Mouse (Mus musculus) cerebral cortex, adult 2 months (tissue): Measurements from ENCODE around the gene Smco3.

Experiments
- WGBS: fragments of 180-500 bp; shearing (Covaris S2); methylation state at CpG from one replicate; pipeline ENCODE4 v1.1.7; 2018; 5-methylcytosine and 5-hydroxymethylcytosine counted together

Gene Smco3

DNA sequence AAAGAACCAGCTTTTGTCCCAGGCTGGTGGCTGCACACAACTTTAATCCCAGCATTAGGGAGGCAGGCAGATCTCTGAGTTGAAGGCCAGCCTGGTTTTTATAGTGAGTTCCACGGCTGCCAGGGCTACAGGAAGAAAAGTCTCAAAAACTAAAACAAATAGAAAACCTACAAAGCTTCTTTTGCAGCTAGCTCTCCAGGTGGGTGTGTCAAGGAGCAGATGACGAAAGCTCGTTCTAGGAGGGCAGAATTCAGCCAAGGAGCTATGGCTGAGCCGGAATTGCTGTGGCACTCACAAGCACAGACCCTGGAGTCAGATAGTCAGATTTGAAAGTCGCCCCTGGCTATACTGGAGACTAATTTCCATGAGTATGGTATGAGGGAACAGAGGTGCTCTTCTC, 28.4 kb downstream of the Smco3 start:
- 76% methylated on average over 5 of the region's 5 CpGs for WGBS

DNA sequence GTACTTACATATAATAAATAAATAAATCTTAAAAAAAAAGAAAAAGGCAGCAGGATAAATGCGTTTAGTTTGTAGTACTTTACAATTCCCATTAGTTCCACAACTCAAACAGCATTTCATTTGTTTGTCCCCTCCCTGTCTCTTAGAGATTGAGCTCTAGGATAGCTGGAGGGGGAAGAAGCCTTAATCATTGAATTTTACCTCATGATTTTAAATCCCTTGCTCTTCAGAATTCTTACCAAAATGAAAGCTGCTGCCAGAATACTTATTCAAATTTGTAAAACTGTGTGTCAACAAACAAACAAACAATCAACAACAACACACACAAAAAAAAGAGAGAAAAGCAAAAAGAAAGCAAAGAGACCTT, 29.9 kb downstream of the Smco3 start:
- WGBS, result 60% methylated on average over 1 of the region's 1 CpGs

DNA sequence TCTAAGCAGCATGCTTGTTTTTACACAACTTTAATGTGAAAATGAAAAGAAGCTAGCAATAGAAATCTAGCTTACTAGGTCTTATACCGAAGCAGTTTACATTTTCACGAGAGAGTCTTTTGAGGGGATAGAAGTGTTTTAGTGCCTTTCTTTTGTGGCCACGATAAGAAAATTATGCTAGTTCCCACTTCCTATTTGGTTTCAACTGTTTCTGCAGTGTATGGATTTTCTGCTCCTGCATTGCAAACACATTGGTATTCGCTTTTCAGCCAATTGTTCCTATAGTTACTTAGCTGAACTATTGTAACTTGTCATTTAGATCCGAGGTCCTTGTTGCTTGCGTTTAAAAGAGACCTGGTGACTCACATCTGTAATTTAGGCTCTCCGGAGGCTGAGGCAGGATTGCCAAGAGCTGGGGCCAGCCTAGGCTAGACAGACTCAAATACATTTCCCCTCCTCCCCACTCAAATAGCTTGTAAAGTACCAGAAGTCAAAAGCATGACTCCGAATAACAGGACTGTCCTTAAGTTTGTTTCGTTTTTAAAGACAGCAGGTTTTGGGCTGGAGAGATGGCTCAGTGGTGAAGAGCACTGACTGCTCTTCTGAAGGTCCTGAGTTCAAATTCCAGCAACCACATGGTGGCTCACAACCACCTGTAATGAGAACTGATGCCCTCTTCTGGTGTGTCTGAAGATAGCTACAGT, 30.4 kb downstream of the Smco3 start:
- 16% methylated on average over 9 of the region's 9 CpGs for WGBS

DNA sequence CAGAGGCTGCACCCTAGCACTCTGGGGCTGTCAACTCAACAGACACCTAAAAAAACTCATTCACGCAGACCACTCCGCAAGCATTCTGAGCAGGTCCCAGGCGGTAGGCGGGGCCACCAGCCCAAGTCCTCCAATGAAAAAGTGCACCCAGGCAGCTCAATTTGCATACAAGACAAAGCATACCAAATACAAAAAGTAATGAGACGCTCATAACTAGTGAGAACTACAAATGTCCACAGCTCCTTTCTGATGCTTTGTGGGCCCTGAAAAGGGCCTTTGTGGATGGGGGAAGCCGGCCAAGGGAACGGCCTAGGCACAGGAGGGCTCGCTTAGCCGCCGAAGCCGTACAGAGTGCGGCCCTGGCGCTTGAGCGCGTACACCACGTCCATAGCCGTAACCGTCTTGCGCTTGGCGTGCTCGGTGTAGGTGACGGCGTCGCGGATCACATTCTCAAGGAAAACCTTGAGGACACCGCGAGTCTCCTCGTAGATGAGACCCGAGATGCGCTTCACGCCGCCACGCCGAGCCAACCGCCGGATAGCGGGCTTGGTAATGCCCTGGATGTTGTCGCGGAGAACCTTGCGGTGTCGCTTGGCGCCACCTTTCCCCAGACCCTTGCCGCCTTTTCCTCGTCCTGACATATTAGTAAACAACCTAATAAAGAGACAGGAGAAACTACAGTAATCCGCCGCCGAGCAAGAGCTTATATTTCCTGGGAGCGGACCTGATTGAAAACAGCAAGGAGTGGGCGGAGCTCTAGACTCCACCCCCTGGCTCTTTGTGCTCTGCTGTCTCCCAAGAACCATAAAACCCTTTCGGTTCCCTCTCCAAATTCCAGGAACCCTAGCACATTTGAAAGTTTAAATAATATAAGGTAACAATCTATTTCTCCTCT, 31.3 kb downstream of the Smco3 start, which contains the start of gene Hist4h4:
Hist4h4 (minus strand) TSS at position 677 of the 895 bp plus-strand sequence.
- under 1% methylated on average over 50 of the region's 50 CpGs for WGBS

DNA sequence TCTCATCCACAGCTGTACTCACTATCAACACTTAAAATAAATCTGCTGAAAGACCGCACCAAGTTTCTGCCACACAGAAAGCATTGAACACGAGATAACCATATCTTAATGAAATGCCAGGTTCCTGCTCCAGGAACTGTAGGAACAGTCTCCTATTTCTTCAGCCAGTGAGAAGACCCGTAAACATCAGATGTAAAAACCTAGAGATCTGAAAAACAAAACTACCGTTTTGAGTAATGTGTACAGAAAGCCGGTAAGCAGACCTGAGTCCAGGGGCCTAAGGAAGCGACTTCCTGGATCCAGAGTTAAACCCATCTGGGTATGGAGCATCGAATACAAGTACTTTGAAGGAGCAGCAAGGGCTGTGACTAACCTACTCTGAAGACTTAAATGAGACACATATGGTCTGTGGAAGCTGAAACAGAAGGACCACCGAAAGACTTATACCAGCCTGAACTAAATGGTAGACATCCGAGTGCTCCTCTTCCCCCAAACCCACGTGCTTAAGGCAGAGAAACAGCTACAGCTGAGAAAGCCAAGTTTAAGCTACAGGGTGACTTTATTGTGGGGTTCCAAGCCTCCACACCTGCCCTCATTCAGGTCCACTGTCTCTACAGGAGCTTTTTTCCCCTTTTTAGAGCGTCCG, 32.0 kb downstream of the Smco3 start:
- WGBS, result 17% methylated on average over 12 of the region's 12 CpGs

DNA sequence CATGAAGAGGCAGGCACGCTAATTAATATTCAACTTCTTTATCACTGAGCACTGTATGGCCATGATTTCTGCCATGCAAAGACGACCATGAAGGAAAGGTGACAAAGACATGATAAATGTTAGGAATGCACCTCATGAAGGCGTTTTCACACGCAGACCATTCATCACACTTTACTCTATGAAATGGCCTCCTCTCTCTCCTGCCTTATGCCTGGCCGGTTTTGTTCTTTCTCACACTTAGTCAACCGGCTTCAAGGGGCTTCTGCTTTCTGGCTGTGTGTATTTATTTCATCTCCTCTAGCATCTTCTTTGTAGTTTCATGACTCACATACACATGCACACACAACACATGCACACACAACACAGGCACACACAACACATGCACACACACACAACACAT, 34.0 kb downstream of the Smco3 start:
- WGBS, result 87% methylated on average over 6 of the region's 6 CpGs

DNA sequence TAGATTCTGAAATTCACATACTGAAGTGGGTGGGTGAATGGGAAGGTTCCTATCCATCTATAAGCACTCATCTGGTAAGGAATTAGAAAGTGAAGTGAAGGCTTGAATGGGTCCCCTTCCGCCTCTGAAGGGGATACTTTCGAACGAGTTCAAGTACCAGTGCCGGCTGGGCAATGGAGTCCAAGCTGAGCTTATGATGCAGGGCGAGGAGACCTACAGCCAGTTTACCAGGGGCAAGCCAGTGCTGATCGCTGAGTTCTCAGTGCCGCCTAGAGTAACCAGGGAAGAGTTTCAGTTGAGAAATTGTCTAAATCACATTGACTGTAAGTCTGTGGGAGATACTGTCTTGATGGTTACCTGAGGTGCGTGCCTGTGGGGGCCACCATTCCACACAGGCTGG, 34.5 kb downstream of the Smco3 start:
- 92% methylated on average over 8 of the region's 8 CpGs for WGBS

DNA sequence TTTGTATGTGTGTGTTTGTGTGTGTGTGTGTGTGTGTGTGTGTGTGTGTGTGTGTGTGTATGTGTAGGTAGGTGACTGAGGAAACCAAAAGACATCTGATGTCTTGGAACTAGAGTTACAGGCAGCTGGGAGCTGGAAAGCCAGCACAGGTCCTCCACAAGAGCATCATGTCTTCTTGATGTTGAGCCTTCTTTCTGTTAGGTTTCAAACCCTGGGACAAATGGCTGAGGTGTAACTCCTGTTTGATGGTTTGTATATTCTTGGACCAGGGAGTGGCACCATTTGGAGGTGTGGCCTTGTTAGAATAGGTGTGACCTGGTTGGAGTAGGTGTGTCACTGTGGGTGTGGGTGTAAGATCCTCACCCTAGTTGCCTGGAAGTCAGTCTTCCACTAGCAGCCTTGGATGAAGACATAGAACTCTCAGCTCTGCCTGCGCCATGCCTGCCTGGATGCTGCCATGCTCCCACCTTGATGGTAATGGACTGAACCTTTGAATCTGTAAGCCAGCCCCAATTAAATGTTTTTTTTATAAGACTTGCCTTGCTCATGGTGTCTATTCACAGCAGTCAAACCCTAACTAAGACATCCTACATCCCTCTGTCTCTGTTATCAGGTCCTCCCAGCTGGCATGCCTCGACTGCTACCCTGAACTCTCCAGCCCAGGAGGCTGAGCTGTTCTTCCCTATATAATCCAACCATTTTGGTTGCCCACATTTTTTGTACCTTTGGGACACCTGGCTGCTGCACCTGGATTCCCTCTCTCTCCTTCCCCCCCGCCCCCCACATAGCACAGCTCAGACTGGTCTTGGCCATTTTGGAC, 37.2 kb downstream of the Smco3 start:
- WGBS, result 91% methylated on average over 3 of the region's 3 CpGs

DNA sequence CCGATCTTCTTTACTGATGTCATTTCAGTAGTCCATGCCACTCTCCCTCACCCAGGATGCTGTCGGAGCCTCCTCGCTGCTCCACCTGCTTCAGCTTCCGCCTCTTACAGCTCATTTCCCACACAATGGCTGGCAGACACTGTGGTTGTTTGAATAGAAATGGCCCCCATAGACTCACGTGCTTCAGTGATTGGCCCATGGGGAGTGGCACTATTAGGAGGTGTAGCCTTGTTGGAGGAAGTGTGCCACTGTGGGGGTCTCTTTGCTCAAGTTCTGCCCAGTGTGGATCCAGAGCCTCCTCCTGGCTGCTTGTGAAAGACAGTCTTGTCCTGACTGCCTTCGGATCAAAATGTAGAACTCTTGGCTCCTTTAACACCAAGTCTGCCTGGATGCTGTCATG, 39.4 kb downstream of the Smco3 start:
- 71% methylated on average over 6 of the region's 6 CpGs for WGBS

DNA sequence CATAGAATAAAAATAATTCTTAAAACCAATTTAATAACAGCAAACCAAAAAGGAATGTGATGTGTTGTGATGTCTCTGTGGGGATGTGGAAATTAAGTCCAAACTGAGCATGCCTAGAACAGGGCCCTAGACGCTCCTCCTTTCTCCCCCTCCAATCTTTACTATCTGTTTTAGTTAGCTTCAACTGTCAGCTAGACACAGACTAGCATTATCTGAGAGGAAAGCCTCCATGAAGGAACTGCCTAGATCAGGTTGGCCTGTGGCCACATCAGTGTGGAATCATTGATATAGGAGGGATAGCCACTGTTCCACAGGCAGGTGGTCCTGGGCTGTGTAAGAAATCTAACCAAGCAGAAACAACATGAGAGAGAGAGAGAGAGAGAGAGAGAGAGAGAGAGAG, 40.1 kb downstream of the Smco3 start:
- 75% methylated on average over 1 of the region's 1 CpGs for WGBS

DNA sequence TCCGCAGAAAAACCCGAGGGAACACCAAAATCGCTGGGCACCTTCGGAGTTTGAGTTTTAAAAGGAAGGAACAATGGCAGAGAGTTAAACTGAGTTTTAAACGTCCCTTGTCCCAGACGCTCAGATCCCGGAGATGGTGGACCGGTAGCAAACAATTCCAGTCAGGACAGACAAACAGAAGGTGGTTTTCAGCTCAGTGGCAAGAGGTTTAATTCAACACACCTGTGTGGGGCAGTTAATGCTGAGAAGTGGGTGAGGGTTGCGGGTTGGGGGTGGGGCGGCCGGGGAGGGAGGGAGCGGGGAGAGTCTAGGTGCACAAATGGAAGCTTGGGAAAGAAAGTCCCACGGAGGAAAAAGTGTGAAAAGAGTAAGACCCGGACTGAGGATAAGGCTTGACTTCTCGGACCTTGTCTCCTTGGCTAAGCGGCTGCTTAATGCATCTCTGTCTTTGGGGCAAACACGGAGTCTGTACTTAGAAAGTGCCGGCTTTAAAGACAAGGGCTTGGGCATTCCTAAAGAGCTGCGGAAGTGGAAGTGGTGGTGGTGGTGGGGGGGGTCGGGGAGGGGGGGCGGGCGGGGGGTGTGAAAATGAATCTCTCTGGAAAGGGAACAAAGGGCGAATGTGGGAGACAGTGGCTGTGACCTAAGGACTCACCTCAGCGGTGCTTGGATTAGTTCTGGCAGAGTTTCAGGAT, 41.3 kb downstream of the Smco3 start:
- 2% methylated on average over 24 of the region's 24 CpGs for WGBS

DNA sequence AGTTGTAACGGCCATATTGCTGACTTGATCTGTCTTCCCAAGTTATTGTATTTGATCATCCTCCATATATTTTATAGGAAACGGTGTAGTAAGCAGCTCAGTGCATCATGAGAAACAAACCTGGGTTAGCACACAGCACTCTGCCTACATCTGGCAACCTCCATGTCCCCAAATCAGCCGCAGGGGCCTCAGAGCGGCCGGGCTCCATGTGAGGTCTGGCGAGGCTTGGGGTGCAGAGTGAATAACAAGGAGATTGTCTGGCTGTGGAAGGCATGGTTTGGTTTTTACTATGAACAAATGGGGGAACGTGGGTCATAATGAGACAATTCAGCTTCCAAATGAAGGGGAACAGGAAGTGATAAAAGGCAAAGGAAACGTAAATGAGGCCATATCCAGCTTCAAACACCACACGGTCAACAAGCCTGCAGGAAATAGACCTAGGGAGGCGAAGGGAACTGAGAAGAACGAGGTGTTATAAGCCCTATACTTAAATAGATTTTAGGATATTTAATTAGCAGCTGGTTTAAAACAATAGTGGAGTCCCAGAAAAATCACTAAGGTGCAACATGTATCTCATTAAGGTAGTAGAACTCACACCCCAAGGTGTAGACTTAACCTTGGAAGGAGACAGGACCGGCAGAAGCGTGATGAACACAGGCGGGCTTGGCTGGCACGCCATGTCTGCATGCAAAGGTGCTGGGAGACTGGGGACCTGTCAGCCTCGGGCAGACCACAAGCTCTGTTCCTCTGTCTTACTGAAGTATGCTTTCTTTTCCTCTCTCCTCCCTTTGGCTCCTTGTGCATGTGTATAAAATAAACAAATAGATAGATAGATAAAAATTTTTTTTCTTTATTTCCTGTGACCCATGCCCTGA, 42.1 kb downstream of the Smco3 start:
- 51% methylated on average over 16 of the region's 16 CpGs for WGBS

DNA sequence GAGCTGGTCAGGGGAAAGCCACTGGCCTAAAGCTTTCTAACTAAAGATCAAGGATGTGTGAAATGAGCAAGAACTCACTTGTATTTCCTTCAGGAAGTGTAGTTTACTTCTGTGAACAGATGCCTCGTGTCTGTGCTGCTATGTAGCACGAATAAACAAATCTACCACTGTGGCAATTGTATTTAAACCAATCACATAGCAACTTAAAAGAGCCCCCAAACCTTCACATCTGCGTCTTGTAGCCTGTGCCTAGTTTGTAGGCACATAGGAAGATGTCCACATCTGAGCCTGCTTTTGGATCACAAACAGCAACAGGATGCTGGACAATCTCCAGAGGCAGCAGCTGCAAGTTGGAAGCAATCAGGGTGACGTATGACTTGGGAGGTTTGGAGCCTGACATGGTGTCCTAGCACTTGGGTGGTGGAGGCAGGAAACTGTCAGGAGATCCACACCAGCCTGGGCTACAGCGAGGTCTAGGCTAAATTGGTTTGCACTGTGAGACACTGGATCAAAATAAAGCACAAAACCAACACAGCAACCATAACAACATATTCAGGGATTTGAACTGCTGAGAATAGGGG, 45.8 kb downstream of the Smco3 start:
- WGBS, result 52% methylated on average over 5 of the region's 5 CpGs

DNA sequence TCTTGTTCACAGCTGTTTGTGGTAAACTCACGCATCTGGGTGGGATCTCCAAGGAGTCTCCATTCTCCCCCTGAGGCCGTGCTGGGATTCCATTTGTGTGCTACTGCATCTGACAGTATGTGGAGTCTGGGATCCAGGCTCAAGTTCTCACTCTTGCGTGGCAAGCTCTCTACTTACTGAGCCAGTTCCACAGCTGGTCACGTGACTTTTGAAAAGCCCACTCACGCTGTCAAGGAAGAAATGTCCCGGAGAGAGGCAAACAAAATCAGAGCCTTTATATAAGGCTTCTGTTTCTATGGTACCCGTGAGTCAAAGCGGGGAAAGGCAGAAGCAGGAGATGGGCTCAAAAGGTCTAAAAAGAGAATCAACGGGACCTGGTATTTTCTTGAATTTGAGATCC, 52.5 kb downstream of the Smco3 start:
- WGBS, result 45% methylated on average over 9 of the region's 9 CpGs

DNA sequence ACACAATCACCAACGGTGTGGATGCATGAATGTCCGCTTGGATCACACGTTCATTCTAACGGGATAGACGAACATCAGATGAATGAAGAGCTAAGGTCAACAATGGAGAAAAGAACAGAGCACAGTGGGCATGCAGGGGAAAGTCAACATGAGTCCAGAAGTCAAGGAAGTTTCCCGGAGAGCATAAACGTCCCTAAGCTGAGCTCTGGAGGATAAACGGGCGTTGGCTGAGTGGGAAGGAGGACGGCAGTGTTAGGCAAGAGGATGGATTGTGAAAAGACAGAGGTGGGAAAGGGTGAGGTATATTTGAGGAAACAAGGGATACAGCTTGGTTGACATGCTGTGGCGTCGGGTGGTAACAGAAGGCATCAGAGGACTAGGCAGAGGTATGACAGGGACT, 53.1 kb downstream of the Smco3 start:
- 76% methylated on average over 12 of the region's 12 CpGs for WGBS

DNA sequence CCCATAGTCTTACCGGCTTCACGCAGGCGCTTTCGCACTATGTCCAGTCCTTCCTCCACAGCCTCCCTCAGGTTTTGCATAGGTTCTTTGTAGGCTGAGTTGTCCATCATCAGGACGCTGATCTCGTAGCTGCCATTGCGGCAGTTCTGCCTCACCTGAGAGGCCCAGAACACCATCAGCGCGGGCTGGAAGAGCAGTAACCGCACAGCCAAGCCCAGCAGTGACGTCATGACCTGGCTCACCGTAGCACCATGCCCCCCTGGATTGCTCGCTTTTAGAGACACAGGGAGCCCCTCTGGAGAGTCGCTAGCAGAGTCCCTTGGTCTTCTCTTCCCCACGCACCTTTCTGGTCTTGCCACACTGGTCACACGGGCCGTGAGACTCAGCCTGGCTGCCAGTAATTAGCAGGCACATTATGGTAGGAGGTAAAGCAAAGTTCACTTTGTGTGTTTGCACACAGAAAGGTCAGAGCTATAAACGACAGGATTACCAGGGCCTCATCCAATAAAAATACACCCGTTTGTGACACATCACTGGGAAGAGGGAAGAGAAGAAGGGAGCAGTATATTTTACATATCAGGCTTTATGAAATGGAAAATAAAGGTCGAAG, 53.8 kb downstream of the Smco3 start, which contains the start of gene Gucy2c:
Gucy2c (minus strand) TSS at position 389 of the 610 bp plus-strand sequence.
- WGBS, result 86% methylated on average over 20 of the region's 20 CpGs
